Mouse (Mus musculus): ENCODE results near the gene Wap. TPM values are rescaled to one million over a fixed set of nuclear protein-coding genes. Genes with fewer than 3 reads are reported as not detected.

Gene Wap
- polyA plus RNA-seq, 1 experiment from 2014 or later: 2.6 TPM

GRCm38 (mm10) chr11:6593406-6593805, 45.0 kb downstream of the Wap start:
- WGBS: 69% methylated on average over 11 of the region's 11 CpGs
- ATAC-seq (ENCODE audit: low FRiP score, low TSS enrichment) (no peak), DNase-seq (ENCODE audit: low spot score) (no peak)
- no peak overlapping the region for H3K4me2 ChIP-seq (replicated peaks; ENCODE audit: low read depth)
- H3K27me3 ChIP-seq (ENCODE audit: control insufficient read depth, insufficient read depth, low read length): no peaks in the 10 kb centered on the region
- peaks cover 34% of the 10 kb centered on the region for H3K36me3 ChIP-seq (ENCODE audit: control insufficient read depth, insufficient read depth, low read length)
- H3K4me1 ChIP-seq (replicated peaks; ENCODE audit: control insufficient read depth, insufficient read depth): no peaks in the 10 kb centered on the region
- no peak for TF ChIP-seq EP300 (optimal IDR thresholded peaks at IDR 0.05)
- no peak for TF ChIP-seq CTCF (IDR thresholded peaks at IDR 0.05; ENCODE audit: low read depth)
- no peaks in the 10 kb centered on the region for H3K9me3 ChIP-seq (ENCODE audit: control insufficient read depth, low read length)
- peak overlapping the region; percentile 35; the same call in 1 of the 2 replicates for H3K27ac ChIP-seq (replicated peaks)
- no peak overlapping the region for H3K9ac ChIP-seq (ENCODE audit: low read length)
- no peak overlapping the region for H3K4me3 ChIP-seq (ENCODE audit: low read depth, low read length)

- WGBS: 86% methylated on average over 10 of the region's 10 CpGs
- ATAC-seq (ENCODE audit: low FRiP score, low TSS enrichment) (no peak), DNase-seq (ENCODE audit: low spot score) (no peak)
- H3K9ac ChIP-seq (ENCODE audit: low read length): no peak overlapping the region
- no peaks in the 10 kb centered on the region for H3K27me3 ChIP-seq (ENCODE audit: control insufficient read depth, insufficient read depth, low read length)
- no peak overlapping the region for H3K4me2 ChIP-seq (replicated peaks; ENCODE audit: low read depth)
- peaks cover under 1% of the 10 kb centered on the region; the same call in 1 of the 2 replicates for H3K4me1 ChIP-seq (replicated peaks; ENCODE audit: control insufficient read depth, insufficient read depth)
- no peaks in the 10 kb centered on the region for H3K9me3 ChIP-seq (ENCODE audit: control insufficient read depth, low read length)
- no peak overlapping the region for H3K27ac ChIP-seq (replicated peaks)
- TF ChIP-seq CTCF (IDR thresholded peaks at IDR 0.05; ENCODE audit: low read depth) (no peak), EP300 (optimal IDR thresholded peaks at IDR 0.05) (no peak)
- H3K4me3 ChIP-seq (ENCODE audit: low read depth, low read length): no peak overlapping the region
- H3K36me3 ChIP-seq (ENCODE audit: control insufficient read depth, insufficient read depth, low read length): peaks cover 30% of the 10 kb centered on the region
Observed at GRCm38 (mm10) chr11:6590933-6591675, 47.3 kb downstream of the Wap start.

GRCm38 (mm10) chr11:6589838-6590237, 48.6 kb downstream of the Wap start:
- H3K4me1 ChIP-seq (replicated peaks; ENCODE audit: control insufficient read depth, insufficient read depth): peaks cover 2% of the 10 kb centered on the region; the same call in 1 of the 2 replicates
- H3K36me3 ChIP-seq (ENCODE audit: control insufficient read depth, insufficient read depth, low read length): peaks cover 31% of the 10 kb centered on the region
- no peak overlapping the region for H3K9ac ChIP-seq (ENCODE audit: low read length)
- ATAC-seq (ENCODE audit: low FRiP score, low TSS enrichment) (no peak), DNase-seq (ENCODE audit: low spot score) (no peak)
- 77% methylated on average over 7 of the region's 7 CpGs for WGBS
- H3K4me2 ChIP-seq (replicated peaks; ENCODE audit: low read depth): no peak overlapping the region
- H3K27me3 ChIP-seq (ENCODE audit: control insufficient read depth, insufficient read depth, low read length): no peaks in the 10 kb centered on the region
- H3K9me3 ChIP-seq (ENCODE audit: control insufficient read depth, low read length): no peaks in the 10 kb centered on the region
- no peak overlapping the region for H3K27ac ChIP-seq (replicated peaks)
- no peak for TF ChIP-seq EP300 (optimal IDR thresholded peaks at IDR 0.05)
- TF ChIP-seq CTCF (IDR thresholded peaks at IDR 0.05; ENCODE audit: low read depth): no peak
- no peak overlapping the region for H3K4me3 ChIP-seq (ENCODE audit: low read depth, low read length)

GRCm38 (mm10) chr11:6588295-6588694, 50.1 kb downstream of the Wap start:
- no peaks in the 10 kb centered on the region for H3K27me3 ChIP-seq (ENCODE audit: control insufficient read depth, insufficient read depth, low read length)
- ATAC-seq (ENCODE audit: low FRiP score, low TSS enrichment): no peak
- H3K9me3 ChIP-seq (ENCODE audit: control insufficient read depth, low read length): no peaks in the 10 kb centered on the region
- H3K4me2 ChIP-seq (replicated peaks; ENCODE audit: low read depth): no peak overlapping the region
- no peak overlapping the region for H3K9ac ChIP-seq (ENCODE audit: low read length)
- WGBS: 69% methylated on average over 7 of the region's 7 CpGs
- no peak overlapping the region for H3K27ac ChIP-seq (replicated peaks)
- DNase-seq (ENCODE audit: low spot score): no peak
- peaks cover 21% of the 10 kb centered on the region for H3K36me3 ChIP-seq (ENCODE audit: control insufficient read depth, insufficient read depth, low read length)
- no peak for TF ChIP-seq EP300 (optimal IDR thresholded peaks at IDR 0.05)
- no peak for TF ChIP-seq CTCF (IDR thresholded peaks at IDR 0.05; ENCODE audit: low read depth)
- H3K4me1 ChIP-seq (replicated peaks; ENCODE audit: control insufficient read depth, insufficient read depth): peaks cover 2% of the 10 kb centered on the region; the same call in 1 of the 2 replicates
- no peak overlapping the region for H3K4me3 ChIP-seq (ENCODE audit: low read depth, low read length)

GRCm38 (mm10) chr11:6587249-6587940, 51.0 kb downstream of the Wap start:
- peak overlapping the region; percentile 74 for H3K27ac ChIP-seq (replicated peaks)
- peak; percentile 65; the same call in 1 of the 2 replicates for ATAC-seq (ENCODE audit: low FRiP score, low TSS enrichment)

More at GRCm38 (mm10) chr11:6587249-6587940, 51.0 kb downstream of the Wap start:
- Histone ChIP-seq H3K4me3 (ENCODE audit: low read depth, low read length) (no peak overlapping the region), H3K27me3 (ENCODE audit: control insufficient read depth, insufficient read depth, low read length) (no peaks in the 10 kb centered on the region), H3K36me3 (ENCODE audit: control insufficient read depth, insufficient read depth, low read length) (peaks cover 17% of the 10 kb centered on the region; the same call in 1 of the 2 replicates), H3K4me1 (replicated peaks; ENCODE audit: control insufficient read depth, insufficient read depth) (peaks cover 2% of the 10 kb centered on the region; the same call in 1 of the 2 replicates), H3K4me2 (replicated peaks; ENCODE audit: low read depth) (no peak overlapping the region), H3K9ac (ENCODE audit: low read length) (no peak overlapping the region), H3K9me3 (ENCODE audit: control insufficient read depth, low read length) (no peaks in the 10 kb centered on the region)
- no peak for TF ChIP-seq EP300 (optimal IDR thresholded peaks at IDR 0.05)
- TF ChIP-seq CTCF (IDR thresholded peaks at IDR 0.05; ENCODE audit: low read depth): no peak
- no peak for DNase-seq (ENCODE audit: low spot score)
- 68% methylated on average over 7 of the region's 7 CpGs for WGBS

Measured in stomach, postnatal 0 days (tissue).